Mouse (Mus musculus) midbrain, postnatal 0 days (tissue): ENCODE measurements around the gene Irf1. TPM values are rescaled to one million over a fixed set of nuclear protein-coding genes. Genes with fewer than 3 reads are reported as not detected.

ENCODE experiments used
- ATAC-seq: fragments of 200-750 bp; cut with Nextera tagmentation; 2 replicates; pipeline ENCODE4 v1.8.0; 2017; ENCODE audit warnings: moderate number of reproducible peaks, mild to moderate bottlenecking, moderate TSS enrichment, moderate library complexity; ENCODE audit not compliant: low FRiP score
- DNase-seq: peaks from one replicate; pipeline ENCODE4 v3.0.0-alpha.2; 2015; ENCODE audit warnings: low spot score
- H3K27ac ChIP-seq: fragments of 300-500 bp; sonication (generic); 2 replicates; pipeline ENCODE4 v1.5.1; 2014; ENCODE audit warnings: low read depth, mild to moderate bottlenecking, low read length, mixed read lengths
- H3K27me3 ChIP-seq: fragments of 300-500 bp; sonication (generic); 2 replicates; pipeline ENCODE4 v1.6.1; 2014; ENCODE audit warnings: low read length, control low read depth, mixed read lengths; ENCODE audit not compliant: insufficient read depth
- H3K36me3 ChIP-seq: fragments of 300-500 bp; sonication (generic); 2 replicates; pipeline ENCODE4 v1.6.1; 2014; ENCODE audit warnings: low read length, control low read depth, mixed read lengths; ENCODE audit not compliant: insufficient read depth
- H3K4me1 ChIP-seq: fragments of 300-500 bp; sonication (generic); 2 replicates; pipeline ENCODE4 v1.6.1; 2014; ENCODE audit warnings: mild to moderate bottlenecking, control low read depth, antibody characterized with exemption, low read length, mixed read lengths; ENCODE audit not compliant: insufficient read depth
- H3K4me2 ChIP-seq: fragments of 300-500 bp; sonication (generic); 2 replicates; pipeline ENCODE4 v1.6.1; 2014; ENCODE audit warnings: low read depth, mild to moderate bottlenecking, low read length, mixed read lengths; ENCODE audit not compliant: poor library complexity, severe bottlenecking
- H3K4me3 ChIP-seq: fragments of 300-500 bp; sonication (generic); 2 replicates; pipeline ENCODE4 v1.5.1; 2014; ENCODE audit warnings: low read depth, mild to moderate bottlenecking, low read length, moderate library complexity
- H3K9ac ChIP-seq: fragments of 300-500 bp; sonication (generic); replicated peaks from 2 replicates; pipeline ENCODE4 v1.6.1; 2014; ENCODE audit warnings: mild to moderate bottlenecking, low read length, moderate library complexity, mixed read lengths; ENCODE audit not compliant: poor library complexity, severe bottlenecking
- H3K9me3 ChIP-seq: fragments of 300-500 bp; sonication (generic); 2 replicates; pipeline ENCODE4 v1.6.1; 2016; ENCODE audit warnings: low read length, control low read depth
- CTCF ChIP-seq: IDR thresholded peaks from 2 replicates; pipeline ENCODE4 v1.5.1; 2016; ENCODE audit warnings: antibody characterized with exemption, mild to moderate bottlenecking
- WGBS: fragments of 180-500 bp; shearing (Covaris S2); extraction: QIAGEN DNeasy Blood & Tissue Kit; methylation state at CpG from one replicate; pipeline ENCODE4 v1.1.7; 2014; 5-methylcytosine and 5-hydroxymethylcytosine counted together
- polyA plus RNA-seq: library from polyadenylated mRNA; unstranded; fragments of >200 nt; fragmentation: Nextera tagmentation; extraction: Ambion mirVana; gene quantifications from 2 replicates; pipeline ENCODE4 v1.2.1, GENCODE M21; 2015
- total RNA-seq: library from RNA; depleted of rRNA; stranded (reverse); fragments of >200 nt; gene quantifications from 2 replicates; pipeline ENCODE4 v1.2.3, GENCODE M21; 2014

Gene Irf1
- total and polyA plus RNA-seq, 2 experiments from 2014 or later, result 0.93 to 4.0 TPM

GRCm38 (mm10) chr11:53747985-53748384 is 21.8 kb upstream of the Irf1 start:
- no peaks in the 10 kb centered on the region for H3K4me1 ChIP-seq
- H3K36me3 ChIP-seq, result no peaks in the 10 kb centered on the region
- H3K27ac ChIP-seq, result no peak overlapping the region
- 92% methylated on average over 9 of the region's 9 CpGs for WGBS
- H3K27me3 ChIP-seq, result no peaks in the 10 kb centered on the region
- no peak for TF ChIP-seq CTCF
- H3K4me3 ChIP-seq, result no peak overlapping the region
- DNase-seq (no peak), ATAC-seq (no peak)
- H3K9me3 ChIP-seq, result no peaks in the 10 kb centered on the region
- no peak overlapping the region for H3K9ac ChIP-seq
- no peak overlapping the region for H3K4me2 ChIP-seq

DNA sequence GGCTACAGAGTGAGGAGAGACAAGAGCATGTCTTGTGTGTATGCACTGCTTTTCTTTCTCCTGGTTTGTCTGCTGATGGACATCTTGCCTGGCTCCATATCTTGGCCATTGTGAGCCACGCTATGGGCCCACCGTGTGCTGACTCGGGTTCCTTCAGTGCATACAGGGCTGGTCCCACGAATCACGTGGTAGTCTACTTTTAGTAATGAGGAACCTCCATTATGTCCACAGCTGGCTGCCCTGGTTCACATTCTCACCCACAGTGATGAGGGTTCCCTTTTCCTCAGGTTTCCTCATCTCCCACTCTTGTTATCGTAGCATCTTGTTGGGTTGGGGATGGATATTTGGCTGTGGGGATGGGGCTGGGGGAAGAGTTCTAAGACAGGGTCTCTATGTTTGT is 21.2 kb upstream of the Irf1 start:
- Histone ChIP-seq H3K27me3 (no peaks in the 10 kb centered on the region), H3K36me3 (no peaks in the 10 kb centered on the region), H3K4me1 (no peaks in the 10 kb centered on the region), H3K4me3 (no peak overlapping the region), H3K27ac (no peak overlapping the region), H3K9me3 (no peaks in the 10 kb centered on the region), H3K9ac (no peak overlapping the region), H3K4me2 (no peak overlapping the region)
- no peak for TF ChIP-seq CTCF
- ATAC-seq (no peak), DNase-seq (no peak)
- 96% methylated on average over 6 of the region's 6 CpGs for WGBS

DNA sequence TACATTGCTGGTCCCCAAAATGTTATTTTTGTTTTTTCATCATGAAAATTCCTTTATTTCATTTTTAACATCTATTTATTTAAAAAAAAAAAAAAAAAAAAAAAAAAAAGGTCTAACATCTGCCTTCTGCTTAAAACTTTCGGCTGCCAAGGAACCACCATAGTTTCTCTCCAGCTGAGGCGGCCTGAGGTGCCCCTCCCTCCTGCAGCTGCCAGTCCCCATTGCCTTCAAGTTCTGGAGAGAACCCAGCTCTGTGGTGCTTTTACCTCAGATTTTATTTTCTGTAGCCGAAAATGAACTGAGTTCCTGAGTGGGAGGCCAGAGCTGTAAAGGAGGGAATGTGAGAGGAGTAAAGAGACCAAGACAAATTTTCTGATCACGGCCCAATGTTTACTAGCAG is 20.5 kb upstream of the Irf1 start:
- no peak for TF ChIP-seq CTCF
- WGBS, result 59% methylated on average over 4 of the region's 4 CpGs
- DNase-seq (no peak), ATAC-seq (no peak)
- H3K4me2 ChIP-seq, result no peak overlapping the region
- no peaks in the 10 kb centered on the region for H3K9me3 ChIP-seq
- H3K4me3 ChIP-seq, result no peak overlapping the region
- no peak overlapping the region for H3K27ac ChIP-seq
- no peaks in the 10 kb centered on the region for H3K4me1 ChIP-seq
- H3K36me3 ChIP-seq, result no peaks in the 10 kb centered on the region
- H3K27me3 ChIP-seq, result no peaks in the 10 kb centered on the region
- no peak overlapping the region for H3K9ac ChIP-seq

- H3K36me3 ChIP-seq, result no peaks in the 10 kb centered on the region
- no peak overlapping the region for H3K9ac ChIP-seq
- H3K4me2 ChIP-seq, result no peak overlapping the region
- ATAC-seq (no peak), DNase-seq (no peak)
- WGBS, result 51% methylated on average over 5 of the region's 5 CpGs
- no peaks in the 10 kb centered on the region for H3K27me3 ChIP-seq
- no peaks in the 10 kb centered on the region for H3K4me1 ChIP-seq
- no peaks in the 10 kb centered on the region for H3K9me3 ChIP-seq
- no peak overlapping the region for H3K27ac ChIP-seq
- TF ChIP-seq CTCF, result no peak
- H3K4me3 ChIP-seq, result no peak overlapping the region
Measured at GRCm38 (mm10) chr11:53749716-53750352, 20.0 kb upstream of the Irf1 start.

GRCm38 (mm10) chr11:53755011-53755595 is 14.7 kb upstream of the Irf1 start:
- Histone ChIP-seq H3K27ac (no peak overlapping the region), H3K4me3 (no peak overlapping the region), H3K4me1 (no peaks in the 10 kb centered on the region), H3K4me2 (no peak overlapping the region), H3K36me3 (no peaks in the 10 kb centered on the region), H3K9ac (no peak overlapping the region), H3K27me3 (0 out of 2 replicates have a peak, but pooled peaks cover 4% of the 10 kb centered on the region), H3K9me3 (no peaks in the 10 kb centered on the region)
- ATAC-seq (no peak), DNase-seq (no peak)
- 80% methylated on average over 12 of the region's 12 CpGs for WGBS
- TF ChIP-seq CTCF, result no peak

DNA sequence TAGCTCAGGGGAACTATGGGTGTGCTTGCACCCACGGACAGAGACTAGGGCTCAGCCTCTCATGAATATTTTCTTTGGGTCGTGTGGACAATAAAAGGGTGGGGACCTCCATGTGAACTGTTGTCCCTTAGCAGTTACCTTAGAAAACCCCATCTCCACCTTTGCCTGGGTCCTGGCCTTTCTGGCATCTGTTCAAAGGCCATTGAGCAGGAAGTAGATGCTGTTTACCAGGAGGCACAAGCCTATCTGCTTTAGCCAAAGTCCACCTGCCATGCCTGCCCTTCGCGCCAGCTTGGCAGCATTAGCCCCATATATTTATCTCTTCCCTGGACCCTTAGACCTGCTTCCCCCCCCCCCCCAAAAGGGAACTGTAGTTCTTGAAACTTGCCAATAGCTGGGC is 12.2 kb upstream of the Irf1 start:
- ATAC-seq, result no peak
- H3K4me1 ChIP-seq, result no peaks in the 10 kb centered on the region
- H3K27me3 ChIP-seq, result peaks cover 15% of the 10 kb centered on the region; the same call in 1 of the 2 replicates
- 91% methylated on average over 4 of the region's 4 CpGs for WGBS
- H3K9me3 ChIP-seq, result no peaks in the 10 kb centered on the region
- no peaks in the 10 kb centered on the region for H3K36me3 ChIP-seq
- no peak overlapping the region for H3K9ac ChIP-seq
- no peak overlapping the region for H3K27ac ChIP-seq
- no peak for DNase-seq
- H3K4me2 ChIP-seq, result no peak overlapping the region
- no peak for TF ChIP-seq CTCF
- H3K4me3 ChIP-seq, result no peak overlapping the region
